Mouse (Mus musculus) heart, adult 2 months (tissue): ENCODE data around the gene Reln. TPM values are rescaled to one million over a fixed set of nuclear protein-coding genes. Genes with fewer than 3 reads are reported as not detected.

ENCODE experiments used
- DNase-seq, 2 experiments: peaks; one replicate each; pipeline ENCODE4 v3.0.0; 2021
- H3K27ac ChIP-seq: fragments of 200-600 bp; 2 replicates; pipeline ENCODE4 v1.8.1; 2022
- H3K27me3 ChIP-seq: fragments of 200-500 bp; 2 replicates; pipeline ENCODE4 v1.6.1; 2012; ENCODE audit warnings: mild to moderate bottlenecking, low read length, inconsistent platforms, mixed read lengths; ENCODE audit not compliant: control insufficient read depth, insufficient read depth
- H3K36me3 ChIP-seq: fragments of 200-500 bp; 2 replicates; pipeline ENCODE4 v1.6.1; 2012; ENCODE audit warnings: low read length, inconsistent platforms; ENCODE audit not compliant: control insufficient read depth, insufficient read depth
- H3K4me1 ChIP-seq: fragments of 200-500 bp; 2 replicates; pipeline ENCODE4 v1.6.1; 2011; ENCODE audit warnings: low read length; ENCODE audit not compliant: control insufficient read depth, insufficient read depth
- H3K4me3 ChIP-seq: fragments of 200-600 bp; 2 replicates; pipeline ENCODE4 v1.8.1; 2022
- H3K79me2 ChIP-seq: fragments of 200-500 bp; replicated peaks from 2 replicates; pipeline ENCODE4 v1.6.1; 2012; ENCODE audit warnings: mild to moderate bottlenecking, inconsistent platforms, low read length, moderate library complexity, mixed read lengths; ENCODE audit not compliant: control insufficient read depth, insufficient read depth
- H3K9ac ChIP-seq: fragments of 200-500 bp; 2 replicates; pipeline ENCODE4 v1.6.1; 2012; ENCODE audit warnings: low read depth, mild to moderate bottlenecking, control low read depth, inconsistent platforms, low read length, mixed read lengths
- CTCF ChIP-seq: fragments of 200-600 bp; IDR thresholded peaks from 2 replicates; pipeline ENCODE4 v1.8.1; 2022; ENCODE audit warnings: antibody characterized with exemption, mild to moderate bottlenecking, moderate library complexity
- EP300 ChIP-seq: fragments of 200-500 bp; IDR thresholded peaks from 2 replicates; pipeline ENCODE4 v1.6.1; 2011; ENCODE audit warnings: low read depth, low read length, control low read depth; ENCODE audit not compliant: insufficient read depth
- POLR2A ChIP-seq: fragments of 200-500 bp; IDR thresholded peaks from 2 replicates; pipeline ENCODE4 v1.6.1; 2011; ENCODE audit warnings: mild to moderate bottlenecking, low read depth, low read length, control low read depth; ENCODE audit not compliant: insufficient read depth
- WGBS: fragments of 180-500 bp; shearing (Covaris S2); methylation state at CpG from one replicate; pipeline ENCODE4 v1.1.7; 2018; 5-methylcytosine and 5-hydroxymethylcytosine counted together
- intact Hi-C: fragments of 180-260 bp; cut with DNase I; formaldehyde crosslinking; loops from one replicate; pipeline ENCODE4 v1.15.1; 2025
- polyA plus RNA-seq: library from polyadenylated mRNA; depleted of rRNA; stranded (reverse); fragments of >200 nt; gene quantifications from 2 replicates; pipeline ENCODE4 v1.2.3, GENCODE M21; 2012
- total RNA-seq, 2 experiments: library from RNA; stranded (reverse); gene quantifications; 2 replicates each; pipeline ENCODE4 v1.2.3; 2021

The Reln gene
- total and polyA plus RNA-seq, 3 experiments, result 2.6 to 4.0 (median 2.6) TPM

DNA sequence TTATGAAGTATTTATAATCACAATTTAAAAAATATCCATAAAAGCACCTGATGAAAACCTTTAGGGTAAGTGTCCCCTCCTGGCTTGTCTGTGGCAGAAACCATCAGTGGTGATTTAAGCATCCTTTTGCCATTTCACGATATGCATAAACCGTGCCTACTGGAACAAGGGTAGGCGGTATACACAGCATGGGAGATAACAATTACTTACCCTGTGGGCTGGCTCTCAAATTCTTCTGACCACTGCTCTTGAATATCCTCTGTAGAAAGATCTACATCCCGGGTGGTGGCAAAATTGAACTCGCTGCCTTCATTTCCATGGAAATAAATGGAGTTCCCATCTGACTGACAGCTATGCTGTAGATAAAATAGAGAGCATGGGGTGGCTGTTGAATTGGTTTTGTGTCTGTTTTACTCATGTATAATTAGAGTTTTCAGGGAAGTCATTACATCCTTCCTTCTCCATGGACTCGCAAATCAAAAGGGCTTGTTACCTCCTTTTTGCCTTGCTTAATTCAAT is 264.0 kb downstream of the Reln start:
- H3K4me1 ChIP-seq, result no peaks in the 10 kb centered on the region
- no peak for DNase-seq
- no peaks in the 10 kb centered on the region for H3K36me3 ChIP-seq
- WGBS, result 93% methylated on average over 6 of the region's 6 CpGs
- H3K4me3 ChIP-seq, result no peak overlapping the region
- intact Hi-C loops, result no loop called here
- H3K27me3 ChIP-seq, result no peaks in the 10 kb centered on the region
- TF ChIP-seq POLR2A (no peak), CTCF (no peak), EP300 (no peak)
- no peaks in the 10 kb centered on the region for H3K79me2 ChIP-seq
- H3K9ac ChIP-seq, result no peak overlapping the region
- H3K27ac ChIP-seq, result no peak overlapping the region

DNA sequence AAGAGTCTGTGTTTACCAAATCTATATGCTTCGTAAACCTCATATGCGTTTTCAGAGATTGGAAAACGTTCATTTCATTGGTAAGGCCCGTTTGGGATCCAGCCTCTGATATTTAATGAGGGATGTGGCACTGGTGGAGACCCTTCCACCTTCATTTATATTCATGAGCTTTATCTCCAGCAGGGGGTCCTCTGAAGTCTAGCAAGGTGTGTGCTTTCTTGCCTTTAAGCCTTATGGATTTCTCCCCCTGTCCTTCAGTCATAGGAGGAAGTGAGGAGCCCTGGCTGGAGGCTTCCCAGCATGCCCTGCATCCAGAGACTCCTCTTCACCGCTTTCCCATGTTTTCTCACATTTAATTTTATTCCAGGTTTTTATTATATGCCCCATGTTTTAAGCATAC is 269.5 kb downstream of the Reln start:
- no peaks in the 10 kb centered on the region for H3K79me2 ChIP-seq
- H3K27me3 ChIP-seq, result no peaks in the 10 kb centered on the region
- no peak overlapping the region for H3K4me3 ChIP-seq
- no peaks in the 10 kb centered on the region for H3K36me3 ChIP-seq
- H3K4me1 ChIP-seq, result no peaks in the 10 kb centered on the region
- no peak overlapping the region for H3K9ac ChIP-seq
- no peak for TF ChIP-seq EP300
- TF ChIP-seq CTCF, result no peak
- TF ChIP-seq POLR2A, result no peak
- intact Hi-C loops, result no loop called here
- DNase-seq, result no peak
- no peak overlapping the region for H3K27ac ChIP-seq
- WGBS, result 62% methylated on average over 5 of the region's 5 CpGs

DNA sequence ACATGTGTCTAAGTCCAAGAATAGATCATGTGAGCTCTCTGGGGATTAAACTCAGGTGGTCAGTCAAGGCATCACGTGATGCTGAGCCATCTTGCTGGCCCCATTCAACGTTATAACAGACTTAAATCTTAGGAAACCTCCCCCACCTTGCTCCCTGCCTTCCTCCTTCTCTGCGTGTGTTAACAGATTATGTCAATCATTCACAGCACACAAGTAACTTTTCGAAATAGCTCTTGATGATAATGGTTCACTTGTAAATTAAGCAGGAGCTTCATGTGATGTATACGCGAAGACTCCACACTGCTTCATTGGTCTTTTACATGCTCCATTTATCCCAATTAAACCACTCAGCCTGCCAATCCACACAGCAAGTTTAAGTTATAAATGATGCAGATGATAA is 271.9 kb downstream of the Reln start:
- Histone ChIP-seq H3K9ac (no peak overlapping the region), H3K36me3 (no peaks in the 10 kb centered on the region), H3K27ac (no peak overlapping the region), H3K4me3 (no peak overlapping the region), H3K4me1 (no peaks in the 10 kb centered on the region), H3K79me2 (no peaks in the 10 kb centered on the region), H3K27me3 (no peaks in the 10 kb centered on the region)
- no peak for TF ChIP-seq POLR2A
- no peak for TF ChIP-seq EP300
- TF ChIP-seq CTCF, result no peak
- no peak for DNase-seq
- intact Hi-C loops, result no loop called here
- WGBS, result 71% methylated on average over 6 of the region's 6 CpGs

DNA sequence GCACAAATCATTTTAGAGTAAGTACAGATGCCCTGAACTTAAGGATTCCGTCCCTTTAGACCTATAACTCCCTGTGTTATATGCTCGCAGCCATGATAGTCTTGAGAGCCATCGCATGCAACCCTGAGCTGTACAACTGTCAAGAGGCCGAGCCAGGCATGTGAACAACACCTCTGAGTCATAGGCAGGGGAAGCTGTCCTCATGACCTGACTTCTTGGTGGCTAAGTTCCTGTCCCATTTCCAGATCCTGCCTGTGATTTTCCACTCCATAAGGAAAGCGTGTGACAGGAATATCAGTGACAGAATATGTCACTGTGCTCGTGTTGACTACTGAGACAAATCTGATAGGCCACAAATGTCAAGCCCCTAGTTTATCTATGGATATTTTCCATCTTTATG is 285.3 kb downstream of the Reln start:
- Histone ChIP-seq H3K4me3 (no peak overlapping the region), H3K36me3 (no peaks in the 10 kb centered on the region), H3K9ac (no peak overlapping the region), H3K27me3 (no peaks in the 10 kb centered on the region), H3K79me2 (no peaks in the 10 kb centered on the region; the same call in 1 of the 2 replicates), H3K27ac (no peak overlapping the region), H3K4me1 (no peaks in the 10 kb centered on the region)
- intact Hi-C loops, result no loop called here
- TF ChIP-seq EP300 (no peak), CTCF (no peak), POLR2A (no peak)
- WGBS, result 56% methylated on average over 6 of the region's 6 CpGs
- no peak for DNase-seq

DNA sequence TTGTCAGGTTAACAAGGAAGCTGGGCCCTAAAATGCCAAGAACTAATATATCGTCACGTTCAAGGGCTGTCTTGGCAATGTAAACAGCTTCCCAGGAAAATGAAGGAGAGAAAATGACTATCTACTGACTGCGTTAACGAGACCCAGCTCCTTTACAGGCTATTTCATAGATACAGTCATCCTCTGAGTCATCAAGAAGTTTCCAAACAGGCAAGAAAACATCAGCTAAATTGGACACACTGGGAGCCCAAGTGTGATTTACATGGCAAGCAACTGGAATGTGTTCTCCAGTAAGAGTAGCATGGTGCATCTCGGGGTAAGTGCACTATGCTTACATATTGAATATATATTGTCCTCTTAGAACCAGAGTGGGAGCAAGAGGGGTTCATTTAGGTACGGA is 302.7 kb downstream of the Reln start:
- Histone ChIP-seq H3K79me2 (no peaks in the 10 kb centered on the region), H3K4me3 (no peak overlapping the region), H3K4me1 (no peaks in the 10 kb centered on the region), H3K27ac (no peak overlapping the region), H3K36me3 (no peaks in the 10 kb centered on the region), H3K9ac (no peak overlapping the region), H3K27me3 (no peaks in the 10 kb centered on the region)
- intact Hi-C loops, result no loop called here
- WGBS, result 78% methylated on average over 6 of the region's 6 CpGs
- DNase-seq, result no peak
- TF ChIP-seq POLR2A (no peak), EP300 (no peak), CTCF (no peak)

DNA sequence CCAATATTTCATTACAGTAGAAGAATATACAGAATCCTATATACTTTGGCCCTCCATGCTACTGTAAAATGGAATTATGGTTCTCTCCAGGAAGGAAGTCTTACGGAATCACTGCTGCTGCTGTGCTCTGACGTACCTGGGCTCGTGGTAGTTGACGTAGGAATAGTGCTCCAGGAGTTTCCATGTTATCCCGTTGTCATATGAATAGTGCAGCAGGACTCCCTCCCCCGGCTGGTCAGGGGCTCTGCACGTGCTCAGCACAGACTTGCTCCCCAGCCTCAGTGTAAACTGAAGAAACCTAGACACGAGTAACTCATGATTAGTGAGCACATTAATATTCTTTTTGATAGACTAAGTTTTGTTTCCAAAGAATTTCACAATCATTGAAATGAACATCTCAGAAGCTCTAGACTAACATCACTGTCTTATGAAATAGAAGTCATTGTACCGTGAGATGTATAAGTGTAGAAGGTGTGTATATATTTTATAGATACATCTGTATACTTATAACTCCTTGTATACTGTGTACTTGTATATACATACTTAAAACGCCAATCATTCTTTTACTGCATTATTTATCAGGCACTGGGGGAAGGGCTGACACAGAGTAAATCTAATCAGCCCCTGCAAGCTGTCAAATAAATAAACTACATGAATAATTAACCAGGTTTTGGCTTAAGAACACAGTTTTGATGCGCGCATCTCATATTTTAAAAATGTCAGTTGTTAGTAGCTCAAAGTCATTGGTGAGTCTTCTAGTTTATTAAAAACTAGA is 304.9 kb downstream of the Reln start:
- Histone ChIP-seq H3K9ac (no peak overlapping the region), H3K4me3 (no peak overlapping the region), H3K27ac (no peak overlapping the region), H3K79me2 (no peaks in the 10 kb centered on the region), H3K27me3 (no peaks in the 10 kb centered on the region), H3K4me1 (no peaks in the 10 kb centered on the region), H3K36me3 (no peaks in the 10 kb centered on the region)
- DNase-seq, result no peak
- intact Hi-C loops, result no loop called here
- TF ChIP-seq EP300, result no peak
- no peak for TF ChIP-seq POLR2A
- no peak for TF ChIP-seq CTCF
- 81% methylated on average over 12 of the region's 12 CpGs for WGBS
